Mouse (Mus musculus) stomach, embryonic 14.5 days (tissue): ENCODE results near the gene Dgkd. TPM values are rescaled to one million over a fixed set of nuclear protein-coding genes. Genes with fewer than 3 reads are reported as not detected.
"Not testable (repeated sequence)": the region's sequence is repeated elsewhere in the genome, so short reads cannot be mapped to it uniquely, and the experiment has no call there.

Experiments used
- ATAC-seq: fragments of 200-750 bp; cut with Nextera tagmentation; 2 replicates; pipeline ENCODE4 v1.8.0; 2017; ENCODE audit warnings: low read depth, moderate TSS enrichment; ENCODE audit not compliant: insufficient number of reproducible peaks, insufficient read depth, low FRiP score
- H3K27ac ChIP-seq: fragments of 300-500 bp; sonication (generic); 2 replicates; pipeline ENCODE4 v1.5.1; 2014; ENCODE audit warnings: mild to moderate bottlenecking, low read length, moderate library complexity, mixed read lengths
- H3K27me3 ChIP-seq: fragments of 300-500 bp; sonication (generic); 2 replicates; pipeline ENCODE4 v1.6.1; 2014; ENCODE audit warnings: low read length, control low read depth, mixed read lengths; ENCODE audit not compliant: control insufficient read depth, insufficient read depth
- H3K36me3 ChIP-seq: fragments of 300-500 bp; sonication (generic); 2 replicates; pipeline ENCODE4 v1.6.1; 2014; ENCODE audit warnings: mild to moderate bottlenecking, control low read depth, low read length, moderate library complexity, mixed read lengths; ENCODE audit not compliant: control insufficient read depth, insufficient read depth
- H3K4me1 ChIP-seq: fragments of 300-500 bp; sonication (generic); 2 replicates; pipeline ENCODE4 v1.6.1; 2014; ENCODE audit warnings: low read length, control low read depth, mixed read lengths; ENCODE audit not compliant: control insufficient read depth, insufficient read depth
- H3K4me2 ChIP-seq: fragments of 300-500 bp; sonication (generic); replicated peaks from 2 replicates; pipeline ENCODE4 v1.6.1; 2014; ENCODE audit warnings: low read depth, low read length, control low read depth
- H3K4me3 ChIP-seq: fragments of 300-500 bp; sonication (generic); 2 replicates; pipeline ENCODE4 v1.5.1; 2014; ENCODE audit warnings: low read depth, low read length, control low read depth
- H3K9ac ChIP-seq: fragments of 300-500 bp; sonication (generic); replicated peaks from 2 replicates; pipeline ENCODE4 v1.6.1; 2014; ENCODE audit warnings: low read depth, mild to moderate bottlenecking, control low read depth, low read length, moderate library complexity, mixed read lengths
- H3K9me3 ChIP-seq: fragments of 300-500 bp; sonication (generic); 2 replicates; pipeline ENCODE4 v1.6.1; 2016; ENCODE audit warnings: low read depth, low read length, control low read depth; ENCODE audit not compliant: control insufficient read depth
- whole genome bisulfite sequencing: fragments of 180-500 bp; shearing (Covaris S2); extraction: QIAGEN DNeasy Blood & Tissue Kit; methylation state at CpG from one replicate; pipeline ENCODE4 v1.1.7; 2014; 5-methylcytosine and 5-hydroxymethylcytosine counted together
- polyA plus RNA-seq: library from polyadenylated mRNA; unstranded; fragments of >200 nt; fragmentation: Nextera tagmentation; extraction: Ambion mirVana; gene quantifications from 2 replicates; pipeline ENCODE4 v1.2.1, GENCODE M21; 2014

Gene Dgkd
- polyA plus RNA-seq, 1 experiment from 2014 or later, result 35.1 TPM

DNA sequence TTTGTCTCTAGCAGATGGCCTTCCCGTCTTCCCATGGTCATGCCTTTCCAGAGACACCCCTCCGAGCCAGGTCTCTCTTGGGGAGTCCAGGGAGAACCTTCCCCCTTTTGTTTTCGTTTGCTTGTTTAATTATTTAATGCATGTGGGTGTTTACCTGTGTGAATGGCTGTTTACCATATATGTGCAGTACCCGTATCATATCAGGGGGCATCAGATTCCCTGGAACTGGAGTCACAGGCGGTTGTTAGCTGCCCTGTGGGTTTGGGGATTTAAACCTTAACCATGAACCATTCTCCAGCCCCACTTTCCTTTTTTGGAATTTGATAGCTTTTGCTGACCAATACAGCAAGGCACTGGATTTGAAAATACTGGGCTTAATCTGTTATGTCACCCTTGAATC is 27.8 kb upstream of the Dgkd start:
- Histone ChIP-seq H3K4me2 (no peak overlapping the region), H3K36me3 (no peaks in the 10 kb centered on the region), H3K9ac (no peak overlapping the region), H3K4me3 (no peak overlapping the region), H3K27me3 (no peaks in the 10 kb centered on the region), H3K4me1 (peaks cover 14% of the 10 kb centered on the region), H3K27ac (no peak overlapping the region), H3K9me3 (no peaks in the 10 kb centered on the region)
- ATAC-seq, result no peak
- 85% methylated on average over 5 of the region's 5 CpGs for WGBS

DNA sequence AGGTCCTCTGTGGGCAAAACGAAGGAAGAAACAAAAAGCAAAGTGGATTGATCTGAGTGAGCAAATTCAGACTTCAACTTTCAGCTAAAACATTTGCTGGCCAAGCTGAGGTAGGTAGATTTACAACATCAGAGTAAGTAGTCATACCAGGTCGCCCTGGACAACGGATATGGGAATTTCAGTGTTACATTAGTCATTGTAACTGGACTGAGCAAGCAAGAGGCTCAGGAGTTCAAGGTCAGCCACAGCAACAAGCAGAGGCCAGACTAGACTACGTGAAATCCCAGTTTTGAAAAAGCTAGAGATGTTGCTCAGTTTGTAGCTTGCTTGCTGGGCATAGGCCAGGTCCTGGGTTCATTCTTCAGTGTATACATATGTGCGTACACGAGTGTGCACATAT is 27.1 kb upstream of the Dgkd start:
- no peak for ATAC-seq
- no peak overlapping the region for H3K4me3 ChIP-seq
- 84% methylated on average over 6 of the region's 6 CpGs for WGBS

DNA sequence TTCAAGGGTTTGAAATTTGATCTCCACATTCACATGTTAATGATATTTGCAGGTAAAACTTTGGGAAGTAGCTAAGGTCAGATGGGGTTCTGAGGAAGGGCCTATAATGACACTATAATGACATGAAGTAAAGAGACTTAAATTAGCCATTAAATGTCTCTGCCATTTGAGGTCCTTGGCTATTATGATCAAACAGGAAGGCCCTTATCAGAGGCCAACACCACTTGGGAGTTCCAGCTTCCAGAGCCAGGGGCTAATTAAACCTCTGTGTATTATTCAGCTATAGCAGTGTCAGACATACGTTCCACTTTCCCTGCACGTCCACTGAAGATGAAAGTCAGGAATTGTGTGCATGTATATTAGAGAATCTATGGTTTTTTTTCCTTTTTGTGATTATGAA is 26.6 kb upstream of the Dgkd start:
- no peak for ATAC-seq
- Histone ChIP-seq H3K4me1 (peaks cover 14% of the 10 kb centered on the region), H3K9me3 (no peaks in the 10 kb centered on the region), H3K36me3 (no peaks in the 10 kb centered on the region), H3K9ac (no peak overlapping the region), H3K27me3 (no peaks in the 10 kb centered on the region), H3K4me2 (no peak overlapping the region), H3K27ac (no peak overlapping the region), H3K4me3 (no peak overlapping the region)
- WGBS, result 79% methylated on average over 2 of the region's 2 CpGs

More for the DNA sequence above, 27.1 kb upstream of the Dgkd start:
- Histone ChIP-seq H3K4me2 (no peak overlapping the region), H3K36me3 (no peaks in the 10 kb centered on the region), H3K4me1 (peaks cover 14% of the 10 kb centered on the region), H3K9me3 (no peaks in the 10 kb centered on the region), H3K27ac (no peak overlapping the region), H3K27me3 (no peaks in the 10 kb centered on the region), H3K9ac (no peak overlapping the region)

DNA sequence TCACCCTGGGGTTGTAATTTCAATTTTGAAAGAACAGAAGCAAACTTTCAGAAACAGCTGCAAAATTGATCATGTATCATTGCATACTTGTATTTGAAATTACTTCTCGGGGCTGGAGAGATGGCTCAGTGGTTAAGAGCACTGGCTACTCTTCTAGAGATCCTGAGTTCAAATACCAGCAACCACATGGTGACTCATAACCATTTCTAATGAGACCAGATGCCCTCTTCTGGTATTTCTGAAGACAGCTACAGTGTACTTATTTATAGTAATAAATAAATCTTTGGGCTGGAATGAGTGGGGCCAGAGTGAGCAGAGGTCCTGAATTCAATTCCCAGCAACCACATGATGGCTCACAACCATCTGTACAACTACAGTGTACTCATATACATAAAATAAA is 25.6 kb upstream of the Dgkd start:
- not testable (repeated sequence) for H3K36me3 ChIP-seq, H3K9me3 ChIP-seq, H3K4me2 ChIP-seq, ATAC-seq, H3K9ac ChIP-seq, H3K27me3 ChIP-seq, H3K27ac ChIP-seq, H3K4me3 ChIP-seq
- 84% methylated on average over 1 of the region's 1 CpGs for WGBS
- H3K4me1 ChIP-seq, result peaks cover 14% of the 10 kb centered on the region

DNA sequence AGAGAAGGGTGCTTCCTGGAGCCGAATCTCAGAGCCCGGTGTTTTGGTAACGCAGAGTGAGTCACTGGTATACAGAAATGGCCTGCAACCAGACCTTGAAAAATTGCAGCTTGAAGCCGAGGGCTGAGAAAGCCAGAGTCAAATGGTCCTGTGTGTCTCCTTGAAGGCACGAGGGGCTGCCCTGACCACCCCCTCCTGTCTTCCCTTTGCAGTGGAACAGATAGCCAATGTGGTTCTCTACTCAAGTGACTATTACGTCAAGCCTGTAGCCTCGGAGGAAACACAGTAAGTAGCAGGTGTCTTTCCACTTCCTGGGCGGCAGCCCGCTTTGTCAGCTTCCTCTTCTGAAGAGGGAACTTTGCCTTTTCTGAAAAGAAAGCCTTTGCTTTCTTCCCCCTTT is 24.9 kb upstream of the Dgkd start:
- Histone ChIP-seq H3K27me3 (no peaks in the 10 kb centered on the region), H3K36me3 (no peaks in the 10 kb centered on the region), H3K4me3 (no peak overlapping the region), H3K27ac (no peak overlapping the region), H3K4me1 (peaks cover 14% of the 10 kb centered on the region), H3K9me3 (no peaks in the 10 kb centered on the region), H3K4me2 (no peak overlapping the region), H3K9ac (no peak overlapping the region)
- ATAC-seq, result no peak
- WGBS, result 48% methylated on average over 9 of the region's 9 CpGs

DNA sequence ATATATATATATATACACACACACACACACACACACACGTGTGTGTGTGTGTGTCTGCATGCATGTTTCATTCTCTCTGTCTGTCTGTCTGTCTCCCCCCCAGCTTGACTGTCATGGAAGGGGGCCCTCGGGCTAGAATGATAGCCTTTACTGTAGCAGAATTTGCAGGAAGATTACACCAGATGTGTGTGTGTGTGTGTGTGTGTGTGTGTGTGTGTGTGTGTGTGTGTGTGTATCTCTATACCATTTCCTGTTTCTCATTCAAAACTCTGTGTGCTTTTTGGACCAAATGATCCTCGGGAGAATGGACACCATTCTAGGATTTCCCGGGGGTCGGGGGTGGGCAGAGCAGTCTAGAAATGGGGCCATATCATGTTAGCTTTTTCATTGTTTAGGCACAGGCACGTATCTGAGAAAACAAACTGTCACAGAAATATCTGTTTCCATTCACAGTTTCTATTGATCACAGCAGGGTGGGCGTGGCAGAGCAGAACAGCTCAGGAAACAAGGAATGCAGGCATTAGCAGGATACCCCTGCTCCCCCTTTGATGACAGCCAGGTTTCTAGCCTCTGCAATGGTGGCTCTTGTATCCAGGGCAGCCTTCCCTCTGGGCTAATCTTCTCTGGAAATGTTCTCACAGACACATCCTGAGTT is 24.0 kb upstream of the Dgkd start:
- Histone ChIP-seq H3K4me1 (peaks cover 14% of the 10 kb centered on the region), H3K36me3 (no peaks in the 10 kb centered on the region), H3K9ac (no peak overlapping the region), H3K4me3 (no peak overlapping the region), H3K27me3 (no peaks in the 10 kb centered on the region), H3K9me3 (no peaks in the 10 kb centered on the region), H3K27ac (no peak overlapping the region), H3K4me2 (no peak overlapping the region)
- 34% methylated on average over 7 of the region's 7 CpGs for WGBS
- ATAC-seq, result no peak

DNA sequence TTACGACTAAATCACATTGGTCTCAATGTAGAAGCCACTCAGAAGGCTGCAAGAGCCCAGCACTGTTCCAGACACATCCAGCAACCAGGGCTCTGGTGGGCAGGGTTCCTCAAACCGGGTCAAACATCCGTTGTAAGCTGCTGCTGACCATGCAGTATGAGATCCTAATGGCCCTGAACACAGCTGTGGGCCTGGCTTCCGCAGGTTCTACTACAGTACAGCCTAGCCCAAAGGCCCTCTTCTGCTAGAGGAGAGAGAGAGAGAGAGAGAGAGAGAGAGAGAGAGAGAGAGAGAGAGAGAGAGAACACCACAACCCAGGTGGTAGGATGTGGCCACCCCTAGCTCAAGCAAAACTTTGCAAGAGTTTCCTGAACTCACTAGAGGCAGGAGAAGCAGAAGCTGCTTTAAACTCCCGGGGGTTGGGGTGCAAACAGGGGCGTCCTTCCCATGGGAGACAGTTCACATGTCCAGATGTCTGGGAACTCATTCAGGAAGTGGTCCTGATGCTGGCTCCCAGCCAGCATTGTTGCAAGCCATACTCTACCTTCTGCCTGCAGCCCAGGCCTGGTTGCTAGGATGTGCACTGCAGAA is 23.4 kb upstream of the Dgkd start:
- peaks cover 14% of the 10 kb centered on the region for H3K4me1 ChIP-seq
- H3K27ac ChIP-seq, result no peak overlapping the region
- H3K27me3 ChIP-seq, result no peaks in the 10 kb centered on the region
- 46% methylated on average over 6 of the region's 6 CpGs for WGBS
- no peak for ATAC-seq
- no peak overlapping the region for H3K9ac ChIP-seq
- H3K4me3 ChIP-seq, result no peak overlapping the region
- no peaks in the 10 kb centered on the region for H3K36me3 ChIP-seq
- no peaks in the 10 kb centered on the region for H3K9me3 ChIP-seq
- no peak overlapping the region for H3K4me2 ChIP-seq

DNA sequence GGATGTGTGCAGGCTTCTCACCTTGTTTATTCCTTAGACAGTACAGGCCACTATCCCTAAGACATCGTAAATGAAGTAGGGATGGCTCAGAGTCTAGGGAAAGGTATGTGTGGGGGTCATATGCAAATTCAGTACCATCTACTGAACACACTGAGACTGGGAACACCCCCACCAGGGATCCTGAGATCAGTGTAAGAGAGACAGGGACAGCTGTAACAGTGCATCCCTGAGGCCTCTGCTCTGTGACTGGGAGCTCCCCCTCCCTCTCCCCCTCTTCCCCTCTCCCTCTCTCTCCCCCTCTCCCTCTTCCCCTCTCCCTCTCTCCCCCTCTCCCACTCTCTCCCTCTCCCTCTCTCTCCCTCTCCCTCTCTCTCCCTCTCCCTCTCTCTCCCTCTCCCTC is 16.6 kb upstream of the Dgkd start:
- ATAC-seq, result no peak
- no peak overlapping the region for H3K9ac ChIP-seq
- no peaks in the 10 kb centered on the region for H3K4me1 ChIP-seq
- H3K27ac ChIP-seq, result no peak overlapping the region
- no peaks in the 10 kb centered on the region for H3K9me3 ChIP-seq
- no peaks in the 10 kb centered on the region for H3K36me3 ChIP-seq
- H3K4me2 ChIP-seq, result no peak overlapping the region
- H3K4me3 ChIP-seq, result no peak overlapping the region
- H3K27me3 ChIP-seq, result no peaks in the 10 kb centered on the region
- WGBS, result 50% methylated on average over 1 of the region's 1 CpGs

DNA sequence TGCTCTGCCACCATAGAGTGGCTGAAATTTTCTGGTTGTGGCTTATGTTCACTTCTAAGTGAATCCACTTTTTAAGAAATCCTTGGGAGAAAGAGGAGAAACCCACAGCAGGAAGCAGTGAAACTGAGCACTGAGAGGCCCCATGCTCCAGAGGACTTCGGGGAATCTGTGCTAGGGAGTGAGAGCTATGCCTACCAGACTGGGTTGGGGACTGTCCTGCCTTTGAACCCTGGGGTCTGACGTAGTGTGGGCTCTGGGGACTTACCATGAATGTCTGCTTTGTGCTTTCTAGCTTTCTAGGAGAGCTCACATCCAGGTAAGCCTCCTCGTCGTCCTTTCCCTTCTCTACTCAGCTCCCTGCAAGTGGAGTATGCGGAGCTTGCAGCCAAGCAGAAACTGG is 16.1 kb upstream of the Dgkd start:
- Histone ChIP-seq H3K36me3 (no peaks in the 10 kb centered on the region), H3K9me3 (no peaks in the 10 kb centered on the region), H3K4me3 (no peak overlapping the region), H3K27ac (no peak overlapping the region), H3K27me3 (no peaks in the 10 kb centered on the region), H3K9ac (no peak overlapping the region), H3K4me1 (no peaks in the 10 kb centered on the region), H3K4me2 (no peak overlapping the region)
- no peak for ATAC-seq
- 47% methylated on average over 5 of the region's 5 CpGs for WGBS
